Mouse (Mus musculus): ENCODE results near the gene Clcn5.

DNA sequence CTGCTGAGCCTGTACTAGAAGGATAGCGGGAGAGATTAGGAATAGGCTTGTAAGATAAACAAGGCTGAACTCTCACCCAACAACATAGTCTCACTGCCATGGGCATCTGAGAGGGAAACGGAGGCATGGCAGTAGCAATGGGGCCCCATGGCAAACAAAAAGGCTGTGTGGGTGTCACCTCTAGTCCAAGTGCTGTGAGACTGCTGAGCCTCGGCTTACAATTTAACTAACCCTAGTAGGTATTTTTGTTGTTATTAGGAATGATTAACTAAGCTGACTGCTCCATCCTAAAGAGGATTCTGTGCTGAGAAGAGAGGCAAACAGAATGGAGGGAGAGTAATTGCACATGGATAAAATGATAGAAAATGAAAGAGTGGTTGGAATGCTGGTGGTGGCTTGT, 161.2 kb downstream of the Clcn5 start:
- no peak for TF ChIP-seq CTCF (IDR thresholded peaks at IDR 0.05; ENCODE audit: control insufficient read depth, insufficient read depth, insufficient read length)
- no peak for TF ChIP-seq USF1 (IDR thresholded peaks at IDR 0.05; ENCODE audit: low read depth)
- TF ChIP-seq MAX (IDR thresholded peaks at IDR 0.05) = no peak

All from C2C12 (cell line).